Mouse (Mus musculus): ENCODE measurements around the gene 1700003F12Rik.

- TF ChIP-seq POU5F1 (IDR thresholded peaks at IDR 0.05; ENCODE audit: borderline replicate concordance, low read length) (no peak), CTCF (conservative IDR thresholded peaks at IDR 0.05; ENCODE audit: low read length) (no peak), NANOG (IDR thresholded peaks at IDR 0.05; ENCODE audit: borderline replicate concordance, low read length) (no peak)
Observed at GRCm38 (mm10) chr2:154555235-154555634, 8.3 kb downstream of the 1700003F12Rik start.
